Mouse (Mus musculus) thymus, postnatal 25 days (tissue): Measurements from ENCODE around the gene Morn1.

Experiments
- DNase-seq: peaks from one replicate; pipeline ENCODE4 v3.0.0; 2022

Gene Morn1

DNA sequence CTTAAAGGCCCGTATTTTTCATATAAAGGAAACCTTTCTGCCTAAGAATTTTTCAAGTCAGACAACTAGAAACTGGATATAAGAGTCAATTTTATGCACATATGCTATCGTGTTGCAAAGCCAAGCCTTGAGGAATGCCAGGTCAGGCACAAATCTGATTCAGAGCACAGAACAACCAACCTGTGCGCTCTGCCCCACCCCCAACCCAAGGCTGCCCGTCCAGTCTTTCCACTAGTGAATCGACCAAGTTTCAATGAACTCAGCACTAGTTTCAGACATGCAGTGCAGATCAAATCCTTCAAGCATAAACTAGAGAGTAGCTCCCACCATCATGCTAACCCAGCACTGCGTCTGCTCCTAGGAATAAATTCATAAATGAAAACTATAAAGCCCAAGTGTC, 6.7 kb upstream of the Morn1 start:
- no peak for DNase-seq

DNA sequence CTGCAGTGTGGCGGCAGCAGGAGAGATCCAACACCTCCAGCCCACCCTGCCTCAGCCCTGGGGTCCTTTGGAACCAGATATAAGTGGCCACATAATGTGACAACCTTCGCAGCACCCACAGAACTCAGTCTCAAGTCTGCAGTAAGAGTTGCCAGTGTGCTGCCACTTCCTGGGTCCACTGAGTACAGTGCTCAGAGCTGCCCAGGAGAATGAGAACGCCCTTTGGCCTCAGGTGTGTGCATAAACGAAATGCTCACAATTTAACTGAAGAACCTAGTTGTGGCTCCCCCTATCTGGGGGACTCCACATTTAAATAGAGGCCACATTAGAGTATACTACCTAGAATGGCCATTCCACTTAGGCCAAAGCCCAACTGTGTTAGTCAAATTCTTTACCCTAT, 2.8 kb upstream of the Morn1 start:
- no peak for DNase-seq

- no peak for DNase-seq
Measured at GRCm38 (mm10) chr4:155084351-155084750, 2.0 kb upstream of the Morn1 start.

- no peak for DNase-seq
Measured at GRCm38 (mm10) chr4:155085206-155086107, 920 bp upstream of the Morn1 start.

GRCm38 (mm10) chr4:155089241-155089640, 2.9 kb downstream of the Morn1 start:
- no peak for DNase-seq

- no peak for DNase-seq
Measured at GRCm38 (mm10) chr4:155090147-155090546, 3.8 kb downstream of the Morn1 start.

- DNase-seq = no peak
Measured at GRCm38 (mm10) chr4:155090688-155091449, 4.5 kb downstream of the Morn1 start.

DNA sequence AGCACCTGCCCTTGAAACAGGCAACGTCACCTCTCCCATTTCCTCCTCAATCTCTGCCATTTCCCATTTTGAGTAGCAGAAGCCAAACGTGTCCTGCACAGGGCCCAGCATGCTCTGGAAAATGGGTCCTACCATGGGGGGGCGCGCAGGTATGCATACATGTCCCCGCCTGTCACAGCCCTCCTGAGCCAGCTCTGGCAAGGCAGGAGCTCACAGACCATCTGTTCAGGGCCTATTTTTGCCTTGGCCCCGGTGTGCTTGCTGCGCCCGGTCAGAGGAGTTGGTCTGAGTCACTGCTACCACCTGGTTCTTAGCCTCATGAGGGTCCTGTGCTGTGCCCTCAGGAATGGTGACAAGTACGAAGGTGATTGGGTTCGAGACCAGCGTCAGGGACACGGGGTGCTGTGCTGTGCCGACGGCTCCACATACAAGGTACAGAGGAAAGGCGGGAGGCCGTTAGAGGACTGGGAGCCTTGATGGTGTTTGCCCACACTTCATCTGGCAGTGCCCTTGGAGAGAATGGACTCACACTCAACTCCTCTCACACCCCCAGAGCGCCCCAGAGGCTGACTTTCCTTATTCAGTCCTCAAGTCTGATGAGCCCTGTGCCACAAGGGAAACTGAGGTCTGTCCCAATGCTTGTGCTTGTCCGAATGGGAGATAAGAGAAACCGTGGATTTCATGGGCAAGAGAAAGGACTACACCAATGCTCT, 6.5 kb downstream of the Morn1 start:
- no peak for DNase-seq

DNA sequence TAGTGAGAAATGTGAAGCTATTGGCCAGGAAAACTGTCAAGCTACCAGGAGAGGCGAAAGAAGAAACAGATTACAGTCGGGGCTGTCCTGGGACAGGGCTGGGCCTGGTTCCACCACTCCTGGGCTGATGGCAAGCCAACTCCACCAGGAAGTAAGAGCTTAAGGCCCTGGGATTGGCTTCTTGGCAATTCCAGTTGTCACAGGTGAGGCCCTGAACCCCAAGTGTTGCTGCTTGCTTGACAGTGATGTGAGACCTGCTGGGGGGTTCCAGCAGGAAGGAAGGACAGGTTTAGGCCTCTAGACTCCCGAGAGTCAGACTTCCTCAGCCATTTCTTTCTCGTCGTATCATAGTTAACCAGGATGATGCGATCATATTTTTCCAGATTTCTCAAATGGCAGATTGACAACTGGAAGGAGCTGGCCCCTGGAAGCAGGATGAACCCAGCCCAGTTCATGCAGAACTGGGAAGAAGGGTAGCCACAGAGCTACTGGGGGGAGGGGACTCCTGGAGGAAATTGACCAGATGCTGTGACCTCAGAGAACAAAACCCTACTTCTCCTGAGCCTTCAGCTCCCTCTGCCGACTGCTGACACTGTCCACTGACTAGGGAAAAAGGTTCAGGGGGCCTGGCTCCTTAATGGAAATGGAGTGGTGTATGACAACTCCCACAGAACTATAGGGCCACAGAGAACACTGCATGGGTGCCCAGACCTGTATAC, 7.2 kb downstream of the Morn1 start:
- DNase-seq = no peak

DNA sequence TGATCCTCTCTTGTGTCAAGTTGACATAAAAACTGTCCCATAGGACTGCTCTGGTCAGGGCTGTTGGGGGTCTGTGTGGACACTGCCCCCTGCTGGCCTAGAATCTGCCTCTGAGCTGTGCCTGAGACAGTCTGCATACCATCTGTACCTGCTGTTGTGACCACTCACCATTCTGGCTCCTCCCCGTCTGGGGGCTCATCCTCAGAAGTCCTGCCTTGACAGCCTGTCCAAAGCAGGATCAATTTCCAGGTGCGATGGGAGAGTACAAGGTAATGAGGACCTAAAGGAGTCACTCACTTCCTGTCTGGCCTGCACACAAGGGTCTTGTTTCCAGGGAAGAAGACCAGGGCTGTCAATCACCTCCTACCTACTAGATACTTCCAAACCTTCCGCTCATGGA, 8.2 kb downstream of the Morn1 start:
- DNase-seq = peak; percentile 69

GRCm38 (mm10) chr4:155095238-155095900, 9.0 kb downstream of the Morn1 start:
- DNase-seq = peak; percentile 79

DNA sequence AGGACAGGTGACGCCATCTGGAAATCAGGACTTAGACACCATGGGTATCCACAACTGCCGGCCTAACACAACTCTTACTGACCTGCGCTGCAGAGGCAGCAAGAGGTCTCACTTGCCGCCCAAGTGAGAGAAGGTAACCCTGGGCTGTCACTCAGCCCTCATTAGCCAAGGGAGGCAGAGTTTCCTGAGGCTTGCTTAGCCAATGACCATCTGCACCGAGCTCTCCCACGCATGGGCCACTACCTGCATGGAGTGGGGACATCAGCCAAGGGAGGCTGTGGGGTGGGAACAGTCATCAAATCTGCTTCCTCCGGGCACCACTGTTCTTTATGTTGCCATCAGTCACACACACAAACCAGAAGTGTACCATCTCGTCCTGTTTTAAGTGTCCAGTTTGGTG, 9.6 kb downstream of the Morn1 start:
- no peak for DNase-seq

- DNase-seq = no peak
Measured at GRCm38 (mm10) chr4:155097452-155097851, 11.1 kb downstream of the Morn1 start.

GRCm38 (mm10) chr4:155098572-155098971, 12.2 kb downstream of the Morn1 start:
- DNase-seq = no peak

- no peak for DNase-seq
Measured at GRCm38 (mm10) chr4:155107886-155108285, 21.5 kb downstream of the Morn1 start.

- no peak for DNase-seq
Measured at GRCm38 (mm10) chr4:155109471-155109870, 23.1 kb downstream of the Morn1 start.

- no peak for DNase-seq
Measured at GRCm38 (mm10) chr4:155113766-155114410, 27.5 kb downstream of the Morn1 start.

GRCm38 (mm10) chr4:155116607-155117006, 30.2 kb downstream of the Morn1 start:
- no peak for DNase-seq

GRCm38 (mm10) chr4:155117396-155117978, 31.1 kb downstream of the Morn1 start:
- DNase-seq = no peak

GRCm38 (mm10) chr4:155118278-155118677, 31.9 kb downstream of the Morn1 start:
- DNase-seq = no peak

DNA sequence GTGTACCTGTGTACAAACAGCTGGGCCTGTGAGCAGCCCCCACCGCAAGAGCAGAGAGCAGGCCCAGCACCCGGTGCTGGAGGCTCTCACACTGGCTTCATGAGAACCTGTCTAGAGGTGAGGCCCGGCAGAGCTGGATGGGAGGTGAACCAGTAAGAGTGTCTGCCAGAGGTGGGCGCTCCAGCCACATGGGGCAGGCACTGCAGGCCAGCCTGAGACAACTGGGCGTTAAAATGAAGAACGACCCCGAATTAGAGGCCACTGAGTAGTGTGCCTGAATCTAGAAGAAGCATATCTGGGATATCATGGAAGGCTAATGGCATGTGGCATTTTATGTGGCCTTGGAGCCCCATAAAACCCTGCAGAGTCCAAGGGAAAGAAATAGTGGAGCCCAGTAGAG, 33.7 kb downstream of the Morn1 start:
- no peak for DNase-seq
